Mouse (Mus musculus) limb, embryonic 13.5 days (tissue): ENCODE measurements around the gene Lce1d. TPM values are rescaled to one million over a fixed set of nuclear protein-coding genes. Genes with fewer than 3 reads are reported as not detected.
"Not testable (repeated sequence)": the region's sequence is repeated elsewhere in the genome, so short reads cannot be mapped to it uniquely, and the experiment has no call there.

Experiments
- ATAC-seq: fragments of 200-750 bp; cut with Nextera tagmentation; 2 replicates; pipeline ENCODE4 v1.8.0; 2017; ENCODE audit warnings: low read depth, moderate number of reproducible peaks, moderate TSS enrichment; ENCODE audit not compliant: low FRiP score
- H3K27ac ChIP-seq: fragments of 300-500 bp; sonication (generic); 2 replicates; pipeline ENCODE4 v1.5.1; 2015; ENCODE audit warnings: inconsistent platforms, mild to moderate bottlenecking, moderate library complexity
- H3K27me3 ChIP-seq: fragments of 300-500 bp; sonication (generic); 2 replicates; pipeline ENCODE4 v1.6.1; 2015; ENCODE audit warnings: mild to moderate bottlenecking, inconsistent platforms
- H3K36me3 ChIP-seq: fragments of 300-500 bp; sonication (generic); 2 replicates; pipeline ENCODE4 v1.6.1; 2015; ENCODE audit warnings: inconsistent platforms, mild to moderate bottlenecking, moderate library complexity
- H3K4me1 ChIP-seq: fragments of 300-500 bp; sonication (generic); 2 replicates; pipeline ENCODE4 v1.6.1; 2015; ENCODE audit warnings: inconsistent platforms
- H3K4me2 ChIP-seq: fragments of 300-500 bp; sonication (generic); replicated peaks from 2 replicates; pipeline ENCODE4 v1.6.1; 2015; ENCODE audit warnings: inconsistent platforms, mild to moderate bottlenecking, moderate library complexity
- H3K4me3 ChIP-seq: fragments of 300-500 bp; sonication (generic); 2 replicates; pipeline ENCODE4 v1.5.1; 2015; ENCODE audit warnings: moderate library complexity, mild to moderate bottlenecking, inconsistent platforms
- H3K9ac ChIP-seq: fragments of 300-500 bp; sonication (generic); 2 replicates; pipeline ENCODE4 v1.6.1; 2015; ENCODE audit warnings: mild to moderate bottlenecking, inconsistent platforms
- H3K9me3 ChIP-seq: fragments of 300-500 bp; sonication (generic); 2 replicates; pipeline ENCODE4 v1.6.1; 2016; ENCODE audit warnings: inconsistent platforms
- WGBS: fragments of 180-500 bp; shearing (Covaris S2); methylation state at CpG from one replicate; pipeline ENCODE4 v1.1.7; 2015; 5-methylcytosine and 5-hydroxymethylcytosine counted together
- polyA plus RNA-seq: library from polyadenylated mRNA; unstranded; fragments of >200 nt; fragmentation: Nextera tagmentation; extraction: Ambion mirVana; gene quantifications from 2 replicates; pipeline ENCODE4 v1.2.1, GENCODE M21; 2015

Lce1d gene
- polyA plus RNA-seq: not detected in 2 replicates

- H3K36me3 ChIP-seq: no peaks in the 10 kb centered on the region
- no peaks in the 10 kb centered on the region for H3K4me1 ChIP-seq
- H3K9me3 ChIP-seq: no peaks in the 10 kb centered on the region
- no peak within 1 kb of the TSS for H3K9ac ChIP-seq
- no peak within 1 kb of the TSS for H3K27ac ChIP-seq
- H3K4me2 ChIP-seq: no peak within 1 kb of the TSS
- no peak for ATAC-seq
- no peaks in the 10 kb centered on the region for H3K27me3 ChIP-seq
- H3K4me3 ChIP-seq: no peak within 1 kb of the TSS
- WGBS: 58% methylated on average over 2 of the region's 2 CpGs
Measured at GRCm38 (mm10) chr3:92687110-92687509, at the start of gene Lce1d. Lce1d (minus strand) TSS chr3:92687210.

- H3K9me3 ChIP-seq: no peaks in the 10 kb centered on the region
- no peak overlapping the region for H3K4me2 ChIP-seq
- no peaks in the 10 kb centered on the region for H3K4me1 ChIP-seq
- ATAC-seq: no peak
- no peak overlapping the region for H3K9ac ChIP-seq
- H3K4me3 ChIP-seq: no peak overlapping the region
- WGBS: 79% methylated on average over 5 of the region's 5 CpGs
- no peak overlapping the region for H3K27ac ChIP-seq
- no peaks in the 10 kb centered on the region for H3K27me3 ChIP-seq
- no peaks in the 10 kb centered on the region for H3K36me3 ChIP-seq
Measured at GRCm38 (mm10) chr3:92722631-92723030, 35.6 kb upstream of the Lce1d start.

GRCm38 (mm10) chr3:92720250-92720649 is 33.2 kb upstream of the Lce1d start, which contains the start of gene Lce1f:
Lce1f (minus strand) TSS chr3:92720350.
- H3K4me3 ChIP-seq: no peak within 1 kb of the TSS
- ATAC-seq: no peak
- H3K4me2 ChIP-seq: no peak within 1 kb of the TSS
- no peak within 1 kb of the TSS for H3K27ac ChIP-seq
- H3K9ac ChIP-seq: no peak within 1 kb of the TSS
- no peaks in the 10 kb centered on the region for H3K4me1 ChIP-seq
- no peaks in the 10 kb centered on the region for H3K27me3 ChIP-seq
- no peaks in the 10 kb centered on the region for H3K9me3 ChIP-seq
- 77% methylated on average over 3 of the region's 3 CpGs for WGBS
- no peaks in the 10 kb centered on the region for H3K36me3 ChIP-seq

GRCm38 (mm10) chr3:92715122-92715521 is 28.1 kb upstream of the Lce1d start:
- H3K4me3 ChIP-seq: no peak overlapping the region
- H3K27ac ChIP-seq: no peak overlapping the region
- H3K9me3 ChIP-seq: no peaks in the 10 kb centered on the region
- H3K9ac ChIP-seq: no peak overlapping the region
- H3K36me3 ChIP-seq: no peaks in the 10 kb centered on the region
- H3K4me2 ChIP-seq: no peak overlapping the region
- H3K27me3 ChIP-seq: no peaks in the 10 kb centered on the region
- ATAC-seq: no peak
- no peaks in the 10 kb centered on the region for H3K4me1 ChIP-seq

- H3K27ac ChIP-seq: no peak within 1 kb of the TSS
- 81% methylated on average over 2 of the region's 2 CpGs for WGBS
- ATAC-seq: no peak
- H3K4me3 ChIP-seq: no peak within 1 kb of the TSS
- H3K9me3 ChIP-seq: no peaks in the 10 kb centered on the region
- H3K27me3 ChIP-seq: no peaks in the 10 kb centered on the region
- no peaks in the 10 kb centered on the region for H3K4me1 ChIP-seq
- H3K9ac ChIP-seq: no peak within 1 kb of the TSS
- H3K4me2 ChIP-seq: no peak within 1 kb of the TSS
- H3K36me3 ChIP-seq: no peaks in the 10 kb centered on the region
Measured at GRCm38 (mm10) chr3:92708974-92709373, 22.0 kb upstream of the Lce1d start, which contains the start of gene Lce1e. Lce1e (minus strand) TSS chr3:92709074.

- Histone ChIP-seq H3K27me3 (no peaks in the 10 kb centered on the region), H3K4me2 (no peak overlapping the region), H3K27ac (no peak overlapping the region), H3K4me1 (no peaks in the 10 kb centered on the region), H3K9me3 (no peaks in the 10 kb centered on the region), H3K36me3 (no peaks in the 10 kb centered on the region), H3K9ac (no peak overlapping the region), H3K4me3 (no peak overlapping the region)
- WGBS: 50% methylated on average over 1 of the region's 1 CpGs
- no peak for ATAC-seq
Measured at GRCm38 (mm10) chr3:92694613-92695012, 7.6 kb upstream of the Lce1d start.

GRCm38 (mm10) chr3:92691688-92692087 is 4.7 kb upstream of the Lce1d start:
- no peaks in the 10 kb centered on the region for H3K4me1 ChIP-seq
- no peaks in the 10 kb centered on the region for H3K27me3 ChIP-seq
- no peaks in the 10 kb centered on the region for H3K36me3 ChIP-seq
- H3K27ac ChIP-seq: no peak overlapping the region
- no peak overlapping the region for H3K4me3 ChIP-seq
- ATAC-seq: no peak
- H3K9me3 ChIP-seq: no peaks in the 10 kb centered on the region
- H3K4me2 ChIP-seq: no peak overlapping the region
- no peak overlapping the region for H3K9ac ChIP-seq

- not testable (repeated sequence) for ATAC-seq, H3K4me1 ChIP-seq, H3K9me3 ChIP-seq, H3K27ac ChIP-seq, H3K27me3 ChIP-seq, H3K9ac ChIP-seq, H3K4me3 ChIP-seq, H3K36me3 ChIP-seq, H3K4me2 ChIP-seq
- WGBS: 77% methylated on average over 16 of the region's 16 CpGs
Measured at GRCm38 (mm10) chr3:92689154-92689553, 2.1 kb upstream of the Lce1d start.

GRCm38 (mm10) chr3:92678947-92679346 is 8.1 kb downstream of the Lce1d start, which contains the start of gene Lce1c:
Lce1c (plus strand) TSS chr3:92679247.
- no peak within 1 kb of the TSS for H3K9ac ChIP-seq
- no peaks in the 10 kb centered on the region for H3K27me3 ChIP-seq
- ATAC-seq: no peak
- H3K4me2 ChIP-seq: no peak within 1 kb of the TSS
- H3K4me3 ChIP-seq: no peak within 1 kb of the TSS
- no peak within 1 kb of the TSS for H3K27ac ChIP-seq
- 78% methylated on average over 4 of the region's 4 CpGs for WGBS
- H3K36me3 ChIP-seq: no peaks in the 10 kb centered on the region
- H3K4me1 ChIP-seq: no peaks in the 10 kb centered on the region
- no peaks in the 10 kb centered on the region for H3K9me3 ChIP-seq

- Histone ChIP-seq H3K4me3 (no peak within 1 kb of the TSS), H3K27me3 (no peaks in the 10 kb centered on the region), H3K27ac (no peak within 1 kb of the TSS), H3K4me1 (no peaks in the 10 kb centered on the region), H3K9me3 (no peaks in the 10 kb centered on the region), H3K4me2 (no peak within 1 kb of the TSS), H3K36me3 (no peaks in the 10 kb centered on the region), H3K9ac (no peak within 1 kb of the TSS)
- no peak for ATAC-seq
Measured at GRCm38 (mm10) chr3:92670215-92670614, 16.8 kb downstream of the Lce1d start, which contains the start of gene Lce1a2. Lce1a2 (minus strand) TSS chr3:92670315.

- H3K9ac ChIP-seq: no peak within 1 kb of the TSS
- no peak within 1 kb of the TSS for H3K27ac ChIP-seq
- ATAC-seq: no peak
- no peaks in the 10 kb centered on the region for H3K36me3 ChIP-seq
- H3K4me2 ChIP-seq: no peak within 1 kb of the TSS
- H3K4me3 ChIP-seq: no peak within 1 kb of the TSS
- no peaks in the 10 kb centered on the region for H3K27me3 ChIP-seq
- no peaks in the 10 kb centered on the region for H3K9me3 ChIP-seq
- H3K4me1 ChIP-seq: no peaks in the 10 kb centered on the region
Measured at GRCm38 (mm10) chr3:92656826-92657225, 30.2 kb downstream of the Lce1d start, which contains the start of gene Lce1b. Lce1b (minus strand) TSS chr3:92656926.

- Histone ChIP-seq H3K36me3 (no peaks in the 10 kb centered on the region), H3K9ac (no peak within 1 kb of the TSS), H3K4me2 (no peak within 1 kb of the TSS), H3K4me3 (no peak within 1 kb of the TSS), H3K9me3 (no peaks in the 10 kb centered on the region), H3K4me1 (no peaks in the 10 kb centered on the region), H3K27me3 (no peaks in the 10 kb centered on the region), H3K27ac (no peak within 1 kb of the TSS)
- 92% methylated on average over 1 of the region's 1 CpGs for WGBS
- no peak for ATAC-seq
Measured at GRCm38 (mm10) chr3:92648207-92648606, 38.8 kb downstream of the Lce1d start, which contains the start of gene Lce1a1. Lce1a1 (minus strand) TSS chr3:92648307.

GRCm38 (mm10) chr3:92639854-92640253 is 47.2 kb downstream of the Lce1d start:
- ATAC-seq: no peak
- Histone ChIP-seq H3K9me3 (no peaks in the 10 kb centered on the region), H3K4me2 (no peak overlapping the region), H3K9ac (no peak overlapping the region), H3K27ac (no peak overlapping the region), H3K36me3 (no peaks in the 10 kb centered on the region), H3K27me3 (no peaks in the 10 kb centered on the region), H3K4me1 (no peaks in the 10 kb centered on the region), H3K4me3 (no peak overlapping the region)
- 89% methylated on average over 15 of the region's 15 CpGs for WGBS
